Mouse (Mus musculus): ENCODE measurements around the gene Aldh3b1. TPM values are rescaled to one million over a fixed set of nuclear protein-coding genes. Genes with fewer than 3 reads are reported as not detected.
"Not testable (repeated sequence)": the region's sequence is repeated elsewhere in the genome, so short reads cannot be mapped to it uniquely, and the experiment has no call there.

The Aldh3b1 gene
- total RNA-seq (2017) = 6.6 and 12.6 TPM in 2 replicates

DNA sequence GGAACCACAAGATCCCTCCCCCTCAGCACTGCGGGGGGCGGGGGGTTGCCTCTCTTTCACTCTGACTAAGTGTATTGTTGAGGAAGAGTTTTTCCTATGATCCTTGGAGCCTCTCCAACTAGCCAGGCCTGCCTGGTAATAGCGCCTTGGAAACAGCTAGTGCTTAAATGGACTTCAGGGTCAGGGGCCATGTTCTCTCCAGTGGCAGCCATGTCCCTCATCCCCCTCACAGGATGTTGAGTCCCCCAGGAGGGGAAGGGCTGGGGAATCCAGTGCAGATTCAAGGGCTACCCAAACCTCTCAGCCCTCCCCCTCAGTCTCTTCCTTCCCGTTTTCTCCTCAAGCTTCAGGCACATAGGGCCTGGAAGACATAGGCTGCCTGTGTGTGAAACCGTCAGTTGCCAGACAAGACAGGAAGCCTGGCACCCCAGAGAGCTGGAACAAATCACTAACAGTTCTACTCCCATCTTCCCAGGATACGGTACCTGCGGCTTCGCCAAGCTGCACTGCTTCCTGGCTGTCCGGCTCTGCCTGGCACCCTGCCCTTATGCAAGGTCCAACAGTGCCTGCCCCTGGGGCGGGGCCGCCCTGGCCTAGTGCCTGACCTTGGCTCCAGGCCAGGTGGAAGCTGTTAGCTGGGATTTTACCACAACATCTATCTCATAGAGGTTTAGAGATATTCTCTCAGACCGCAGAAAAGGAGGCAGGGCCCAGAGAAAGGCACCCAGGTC, at the start of gene Aldh3b1:
Gene Aldh3b1 (minus strand): TSS at position 598 of the 731 bp plus-strand sequence.
- peak; percentile 77 to 81 for ATAC-seq (replicated peaks in 1 of 2; ENCODE audit: insufficient read depth in 1 of 2, low FRiP score in 2 of 2, low TSS enrichment in 1 of 2, low read depth in 1 of 2, poor library complexity in 2 of 2, severe bottlenecking in 2 of 2)

DNA sequence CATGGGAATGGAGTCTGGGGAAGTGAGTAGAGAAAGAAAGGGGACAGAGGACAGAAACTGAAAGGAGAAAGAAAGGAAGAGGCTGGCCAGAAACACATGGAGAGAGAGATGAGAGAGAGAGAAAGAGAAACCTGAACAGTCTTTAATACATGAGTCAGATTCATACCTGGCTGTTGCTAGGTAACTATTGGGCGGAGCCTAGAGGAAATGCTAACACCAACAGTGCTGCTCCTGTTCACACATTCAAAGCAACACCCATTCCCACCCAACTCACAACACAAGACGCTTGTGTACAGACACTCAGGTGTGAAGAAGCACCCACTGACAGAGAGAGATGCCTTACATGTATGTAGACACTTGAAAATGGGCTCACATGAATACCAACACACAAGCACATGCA, 46.3 kb upstream of the Aldh3b1 start:
- no peak for ATAC-seq (replicated peaks in 1 of 2; ENCODE audit: insufficient read depth in 1 of 2, low FRiP score in 2 of 2, low TSS enrichment in 1 of 2, low read depth in 1 of 2, poor library complexity in 2 of 2, severe bottlenecking in 2 of 2)

GRCm38 (mm10) chr19:3974608-3975007, 45.0 kb upstream of the Aldh3b1 start:
- ATAC-seq (replicated peaks in 1 of 2; ENCODE audit: insufficient read depth in 1 of 2, low FRiP score in 2 of 2, low TSS enrichment in 1 of 2, low read depth in 1 of 2, poor library complexity in 2 of 2, severe bottlenecking in 2 of 2) = not testable (repeated sequence)

GRCm38 (mm10) chr19:3972229-3972628, 42.6 kb upstream of the Aldh3b1 start, which contains the start of gene Aldh3b2:
Aldh3b2 (plus strand) TSS chr19:3972328.
- no peak for ATAC-seq (replicated peaks in 1 of 2; ENCODE audit: insufficient read depth in 1 of 2, low FRiP score in 2 of 2, low TSS enrichment in 1 of 2, low read depth in 1 of 2, poor library complexity in 2 of 2, severe bottlenecking in 2 of 2)

- ATAC-seq (replicated peaks in 1 of 2; ENCODE audit: insufficient read depth in 1 of 2, low FRiP score in 2 of 2, low TSS enrichment in 1 of 2, low read depth in 1 of 2, poor library complexity in 2 of 2, severe bottlenecking in 2 of 2) = no peak; a peak in 1 of 4 replicates
These were observed 37.6 kb upstream of the Aldh3b1 start for GRCm38 (mm10) chr19:3967258-3967657.

DNA sequence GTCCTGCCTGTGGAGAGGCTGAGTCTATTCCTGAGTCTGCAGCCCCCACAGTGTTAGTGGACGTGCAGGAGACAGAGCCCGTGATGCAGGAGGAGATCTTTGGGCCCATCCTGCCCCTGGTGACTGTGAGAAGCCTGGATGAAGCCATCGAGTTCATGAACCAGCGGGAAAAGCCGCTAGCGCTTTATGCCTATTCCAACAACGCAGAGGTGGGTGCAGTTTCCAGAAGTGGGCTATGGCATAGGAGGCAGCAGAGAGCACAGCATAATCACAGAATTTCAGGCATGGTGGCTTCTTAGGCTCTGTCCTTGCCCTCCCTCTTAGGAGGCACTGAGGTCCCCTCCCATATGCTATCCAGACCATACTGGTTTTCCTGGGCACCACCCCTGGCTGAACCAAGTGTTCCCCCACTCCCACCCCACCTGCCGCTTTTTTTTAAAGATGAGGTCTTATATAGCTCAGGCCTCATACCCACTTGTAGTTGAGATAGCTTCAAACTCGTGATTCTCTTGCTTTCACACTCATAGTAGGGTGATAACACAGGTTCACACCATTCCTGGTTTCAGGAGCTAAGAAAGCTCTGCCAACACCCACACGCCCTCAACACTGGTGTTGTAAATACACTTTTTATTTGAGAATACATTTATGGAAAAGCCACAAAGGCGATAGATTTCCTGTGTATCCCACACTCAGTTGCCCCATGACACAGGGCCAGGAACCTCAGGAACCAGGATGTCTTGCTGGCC, 36.9 kb upstream of the Aldh3b1 start:
- ATAC-seq (replicated peaks in 1 of 2; ENCODE audit: insufficient read depth in 1 of 2, low FRiP score in 2 of 2, low TSS enrichment in 1 of 2, low read depth in 1 of 2, poor library complexity in 2 of 2, severe bottlenecking in 2 of 2) = no peak

DNA sequence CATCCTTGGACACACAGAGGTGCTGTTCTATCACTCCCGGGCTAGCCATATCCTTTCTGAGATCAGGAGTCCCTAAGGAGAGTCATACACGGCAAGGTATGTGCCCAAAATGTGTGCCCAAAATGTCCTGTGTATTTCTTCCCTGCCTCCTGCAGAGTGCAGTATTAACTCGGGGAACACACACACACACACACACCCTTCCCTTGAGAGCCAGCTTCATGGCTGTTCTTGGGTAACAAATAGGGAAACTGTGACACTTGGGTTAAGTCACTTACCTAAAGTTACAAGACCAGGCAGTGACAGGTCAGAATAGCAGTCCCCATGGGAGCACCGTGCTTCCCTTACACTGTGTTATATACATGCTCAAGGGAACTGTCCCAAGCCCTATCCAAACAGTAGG, 34.4 kb upstream of the Aldh3b1 start:
- ATAC-seq (replicated peaks in 1 of 2; ENCODE audit: insufficient read depth in 1 of 2, low FRiP score in 2 of 2, low TSS enrichment in 1 of 2, low read depth in 1 of 2, poor library complexity in 2 of 2, severe bottlenecking in 2 of 2) = no peak; a peak in 1 of 4 replicates

- ATAC-seq (replicated peaks in 1 of 2; ENCODE audit: insufficient read depth in 1 of 2, low FRiP score in 2 of 2, low TSS enrichment in 1 of 2, low read depth in 1 of 2, poor library complexity in 2 of 2, severe bottlenecking in 2 of 2) = no peak
These were observed 32.9 kb upstream of the Aldh3b1 start for GRCm38 (mm10) chr19:3962469-3962868.

GRCm38 (mm10) chr19:3961805-3962204, 32.2 kb upstream of the Aldh3b1 start:
- ATAC-seq (replicated peaks in 1 of 2; ENCODE audit: insufficient read depth in 1 of 2, low FRiP score in 2 of 2, low TSS enrichment in 1 of 2, low read depth in 1 of 2, poor library complexity in 2 of 2, severe bottlenecking in 2 of 2) = not testable (repeated sequence)

- ATAC-seq (replicated peaks in 1 of 2; ENCODE audit: insufficient read depth in 1 of 2, low FRiP score in 2 of 2, low TSS enrichment in 1 of 2, low read depth in 1 of 2, poor library complexity in 2 of 2, severe bottlenecking in 2 of 2) = no peak
These were observed 30.6 kb upstream of the Aldh3b1 start for GRCm38 (mm10) chr19:3960211-3960610.

GRCm38 (mm10) chr19:3959030-3959429, 29.4 kb upstream of the Aldh3b1 start:
- ATAC-seq (replicated peaks in 1 of 2; ENCODE audit: insufficient read depth in 1 of 2, low FRiP score in 2 of 2, low TSS enrichment in 1 of 2, low read depth in 1 of 2, poor library complexity in 2 of 2, severe bottlenecking in 2 of 2) = no peak

GRCm38 (mm10) chr19:3958470-3958869, 28.9 kb upstream of the Aldh3b1 start, which contains the start of gene Aldh3b3:
Aldh3b3 (plus strand) TSS chr19:3958645.
- no peak for ATAC-seq (replicated peaks in 1 of 2; ENCODE audit: insufficient read depth in 1 of 2, low FRiP score in 2 of 2, low TSS enrichment in 1 of 2, low read depth in 1 of 2, poor library complexity in 2 of 2, severe bottlenecking in 2 of 2)

- ATAC-seq (replicated peaks in 1 of 2; ENCODE audit: insufficient read depth in 1 of 2, low FRiP score in 2 of 2, low TSS enrichment in 1 of 2, low read depth in 1 of 2, poor library complexity in 2 of 2, severe bottlenecking in 2 of 2) = not testable (repeated sequence)
These were observed 27.9 kb upstream of the Aldh3b1 start for GRCm38 (mm10) chr19:3957296-3958036.

DNA sequence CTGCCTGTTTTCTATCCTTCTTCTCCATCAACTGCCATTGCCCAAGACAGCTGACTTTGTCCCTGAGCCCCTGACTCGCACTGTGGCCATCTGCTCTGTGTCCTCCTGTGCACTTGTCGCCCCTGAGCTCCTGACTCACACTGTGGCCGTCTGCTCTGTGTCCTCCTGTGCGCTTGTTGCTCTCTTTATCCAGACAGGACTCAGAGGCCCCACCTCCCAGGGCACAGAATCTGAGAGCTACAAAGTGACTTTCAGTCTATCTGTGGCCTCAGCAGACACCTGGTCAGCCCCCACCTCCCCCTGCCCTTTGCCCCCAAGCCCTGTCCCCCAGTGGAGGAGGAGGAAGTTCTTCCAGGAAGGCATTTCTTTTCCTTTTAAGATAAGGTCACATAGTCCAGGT, 26.2 kb upstream of the Aldh3b1 start:
- no peak for ATAC-seq (replicated peaks in 1 of 2; ENCODE audit: insufficient read depth in 1 of 2, low FRiP score in 2 of 2, low TSS enrichment in 1 of 2, low read depth in 1 of 2, poor library complexity in 2 of 2, severe bottlenecking in 2 of 2)

GRCm38 (mm10) chr19:3955033-3955432, 25.4 kb upstream of the Aldh3b1 start:
- ATAC-seq (replicated peaks in 1 of 2; ENCODE audit: insufficient read depth in 1 of 2, low FRiP score in 2 of 2, low TSS enrichment in 1 of 2, low read depth in 1 of 2, poor library complexity in 2 of 2, severe bottlenecking in 2 of 2) = no peak

DNA sequence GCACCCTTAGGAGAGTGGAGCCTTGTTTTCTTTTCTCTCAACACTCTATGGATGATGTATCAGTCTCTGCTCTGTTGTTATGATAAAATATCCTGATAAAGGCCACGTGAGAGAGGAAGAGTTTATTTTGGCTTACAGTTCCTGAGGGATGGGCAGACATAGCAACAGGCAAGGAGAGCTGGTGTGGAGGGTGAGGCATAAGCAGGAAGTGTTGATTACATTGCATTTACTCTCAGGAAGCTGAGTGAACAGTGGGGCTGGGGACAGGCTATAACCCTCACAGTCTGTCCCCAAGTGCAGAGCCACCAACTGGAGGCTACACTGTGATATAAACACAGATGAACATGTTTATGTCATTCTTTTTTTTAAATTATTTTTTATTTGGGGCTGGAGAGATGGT, 22.5 kb upstream of the Aldh3b1 start:
- no peak for ATAC-seq (replicated peaks in 1 of 2; ENCODE audit: insufficient read depth in 1 of 2, low FRiP score in 2 of 2, low TSS enrichment in 1 of 2, low read depth in 1 of 2, poor library complexity in 2 of 2, severe bottlenecking in 2 of 2)

GRCm38 (mm10) chr19:3951461-3951860, 21.9 kb upstream of the Aldh3b1 start:
- no peak for ATAC-seq (replicated peaks in 1 of 2; ENCODE audit: insufficient read depth in 1 of 2, low FRiP score in 2 of 2, low TSS enrichment in 1 of 2, low read depth in 1 of 2, poor library complexity in 2 of 2, severe bottlenecking in 2 of 2)

- ATAC-seq (replicated peaks in 1 of 2; ENCODE audit: insufficient read depth in 1 of 2, low FRiP score in 2 of 2, low TSS enrichment in 1 of 2, low read depth in 1 of 2, poor library complexity in 2 of 2, severe bottlenecking in 2 of 2) = no peak
These were observed 20.7 kb upstream of the Aldh3b1 start for GRCm38 (mm10) chr19:3950331-3950730.

Data from hematopoietic stem cell, adult 5-6 weeks (primary cell).